ENCODE assay signal across 8 mouse cellular contexts in genomic region chr15:8108966-8109743, GRCm38 (mm10). TPM values are rescaled to one million over a fixed set of nuclear protein-coding genes. Genes with fewer than 3 reads are reported as not detected.
DNase-seq lines count a peak whose midpoint lies in the region; ATAC-seq and TF ChIP-seq lines count a peak whose summit lies in the region.

Nup155 (plus strand) TSS chr15:8109273.

- TF ChIP-seq RAD21 in MEL (IDR thresholded peaks at IDR 0.05; ENCODE audit: low read depth, low read length): no peak

- DNase-seq in MEL (ENCODE audit: low read depth, low spot score): peak; percentile 100
- peak; percentile 92 to 93 for DNase-seq in cerebellum, adult 2 months
- DNase-seq in forebrain, postnatal 0 days: peak; percentile 97
- peak; percentile 93 for DNase-seq in heart, postnatal 4 days
- peak; percentile 88 to 90 for DNase-seq in layer of hippocampus, adult 8-10 months (ENCODE audit: low spot score in 2 of 2)
- DNase-seq in ovary, adult 18-20 months (ENCODE audit: low spot score): peak; percentile 87
- DNase-seq in thymus, postnatal 0 days (ENCODE audit: low spot score): peak; percentile 89

- under 1% methylated on average over 54 of the region's 54 CpGs for WGBS in cerebellum, adult 2 months
- WGBS in forebrain, postnatal 0 days: under 1% methylated on average over 52 of the region's 54 CpGs
- under 1% methylated on average over 53 of the region's 54 CpGs for WGBS in lung, embryonic 15.5 days

- H3K4me3 ChIP-seq in MEL (ENCODE audit: control insufficient read depth in 1 of 2, insufficient read depth in 1 of 2, low read depth in 2 of 2, low read length in 2 of 2): peak within 1 kb of the TSS; percentile 82 to 90
- peak within 1 kb of the TSS; percentile 92 for H3K4me3 ChIP-seq in cerebellum, adult 2 months (replicated peaks; ENCODE audit: insufficient read depth, low read depth, low read length)
- H3K4me3 ChIP-seq in forebrain, postnatal 0 days (ENCODE audit: low read depth, low read length): peak within 1 kb of the TSS; percentile 62
- peak within 1 kb of the TSS; percentile 79 for H3K4me3 ChIP-seq in lung, embryonic 15.5 days

- peaks cover 19 to 21% of the 10 kb centered on the region in 2 experiments for H3K36me3 ChIP-seq in MEL (ENCODE audit: control insufficient read depth in 1 of 2, insufficient read depth in 2 of 2, low read length in 2 of 2)
- H3K36me3 ChIP-seq in forebrain, postnatal 0 days (ENCODE audit: insufficient read depth): peaks cover 15% of the 10 kb centered on the region
- H3K36me3 ChIP-seq in lung, embryonic 15.5 days: peaks cover 24% of the 10 kb centered on the region

- peak within 1 kb of the TSS; percentile 82 for H3K27ac ChIP-seq in MEL (ENCODE audit: control insufficient read depth, low read depth, low read length)
- no peak within 1 kb of the TSS for H3K27ac ChIP-seq in cerebellum, adult 2 months (ENCODE audit: insufficient read depth, low read length)
- peak within 1 kb of the TSS; percentile 82 for H3K27ac ChIP-seq in forebrain, postnatal 0 days (ENCODE audit: low read depth, low read length)
- peak within 1 kb of the TSS; percentile 78 for H3K27ac ChIP-seq in lung, embryonic 15.5 days

- H3K79me2 ChIP-seq in MEL (ENCODE audit: control insufficient read depth, insufficient read depth, low read length, poor library complexity): peaks cover 40% of the 10 kb centered on the region

- peak; percentile 99 for ATAC-seq in forebrain, postnatal 0 days
- ATAC-seq in lung, embryonic 15.5 days (ENCODE audit: borderline replicate concordance, extremely low read depth, low FRiP score, low TSS enrichment): peak; percentile 98

- 0 out of 4 replicates have a peak, but pooled peaks of 1 of the 2 experiments have one; percentile 13 for TF ChIP-seq EP300 in MEL (IDR thresholded peaks at IDR 0.05; ENCODE audit: low read depth in 1 of 2, low read length in 2 of 2)

- H3K4me1 ChIP-seq in MEL (ENCODE audit: control insufficient read depth in 1 of 2, insufficient read depth in 2 of 2, low read length in 2 of 2): peaks cover 4 to 12% of the 10 kb centered on the region in 2 experiments
- H3K4me1 ChIP-seq in cerebellum, adult 2 months (ENCODE audit: control insufficient read depth, insufficient read depth, low read length): peaks cover 3% of the 10 kb centered on the region; the same call in 1 of the 2 replicates
- H3K4me1 ChIP-seq in forebrain, postnatal 0 days (ENCODE audit: insufficient read depth): peaks cover 11% of the 10 kb centered on the region
- H3K4me1 ChIP-seq in lung, embryonic 15.5 days: peaks cover 14% of the 10 kb centered on the region

- no peaks in the 10 kb centered on the region for H3K27me3 ChIP-seq in MEL (ENCODE audit: control insufficient read depth in 1 of 2, insufficient read depth in 2 of 2, low read length in 2 of 2)
- no peaks in the 10 kb centered on the region for H3K27me3 ChIP-seq in cerebellum, adult 2 months (ENCODE audit: control insufficient read depth, insufficient read depth, low read length)
- H3K27me3 ChIP-seq in forebrain, postnatal 0 days (ENCODE audit: insufficient read depth, low read length): no peaks in the 10 kb centered on the region
- H3K27me3 ChIP-seq in lung, embryonic 15.5 days: no peaks in the 10 kb centered on the region

- no peaks in the 10 kb centered on the region for H3K9me3 ChIP-seq in MEL (replicated peaks; ENCODE audit: insufficient read depth, low read length)
- no peaks in the 10 kb centered on the region for H3K9me3 ChIP-seq in forebrain, postnatal 0 days (ENCODE audit: low read length)
- H3K9me3 ChIP-seq in lung, embryonic 15.5 days: no peaks in the 10 kb centered on the region

- peak within 1 kb of the TSS; percentile 77 for H3K4me2 ChIP-seq in forebrain, postnatal 0 days (ENCODE audit: low read depth)
- H3K4me2 ChIP-seq in lung, embryonic 15.5 days: peak within 1 kb of the TSS; percentile 75

- TF ChIP-seq CTCF in MEL (IDR thresholded peaks at IDR 0.05 in 2 of 3, conservative IDR thresholded peaks at IDR 0.05 in 1 of 3; ENCODE audit: control insufficient read depth in 1 of 3, insufficient read depth in 1 of 3, low read depth in 2 of 3, low read length in 3 of 3, poor library complexity in 1 of 3, severe bottlenecking in 1 of 3): 0 out of 6 replicates have a peak, but pooled peaks of 1 of the 3 experiments have one; percentile 4
- TF ChIP-seq CTCF in cerebellum, adult 2 months (IDR thresholded peaks at IDR 0.05; ENCODE audit: borderline replicate concordance, insufficient read depth, low read depth, low read length): no peak
- no peak; the same call in 1 of the 2 replicates for TF ChIP-seq CTCF in forebrain, postnatal 0 days (IDR thresholded peaks at IDR 0.05; ENCODE audit: low read depth)

- peak within 1 kb of the TSS; percentile 84 for H3K9ac ChIP-seq in MEL (ENCODE audit: control insufficient read depth, low read depth, low read length, poor library complexity, severe bottlenecking)
- peak within 1 kb of the TSS; percentile 69 for H3K9ac ChIP-seq in forebrain, postnatal 0 days
- H3K9ac ChIP-seq in lung, embryonic 15.5 days: peak within 1 kb of the TSS; percentile 73

- peak; percentile 79 to 94 for TF ChIP-seq POLR2A in MEL (IDR thresholded peaks at IDR 0.05; ENCODE audit: control insufficient read depth in 1 of 2, insufficient read depth in 1 of 2, low read depth in 1 of 2, low read length in 2 of 2, poor library complexity in 1 of 2)
- TF ChIP-seq POLR2A in cerebellum, adult 2 months (IDR thresholded peaks at IDR 0.05; ENCODE audit: borderline replicate concordance, insufficient read depth, low read length): peak; percentile 58; the same call in 1 of the 2 replicates

TF ChIP-seq in MEL, 35 proteins besides CTCF, POLR2A, EP300 and RAD21 (continues in another document):
- TF ChIP-seq ELF1 (IDR thresholded peaks at IDR 0.05; ENCODE audit: low read depth, low read length) (peak; percentile 97), CHD2 (IDR thresholded peaks at IDR 0.05; ENCODE audit: low read length) (no peak; the same call in 1 of the 2 replicates), CHD1 (IDR thresholded peaks at IDR 0.05; ENCODE audit: low read depth, low read length) (no peak), E2F4 (IDR thresholded peaks at IDR 0.05; ENCODE audit: borderline replicate concordance, low read depth, low read length) (peak; percentile 91), USF1 (IDR thresholded peaks at IDR 0.05; ENCODE audit: low read depth, low read length) (no peak), ZMIZ1 (IDR thresholded peaks at IDR 0.05; ENCODE audit: low read depth, low read length) (peak; percentile 87), TCF12 (IDR thresholded peaks at IDR 0.05; ENCODE audit: low read depth, low read length) (peak; percentile 72), ZC3H11A (IDR thresholded peaks at IDR 0.05; ENCODE audit: low read depth, low read length) (no peak), TBP (IDR thresholded peaks at IDR 0.05; ENCODE audit: low read depth, low read length) (peak; percentile 69; the same call in 1 of the 2 replicates), MAX (IDR thresholded peaks at IDR 0.05; ENCODE audit: low read length) (peak; percentile 80), NRF1 (IDR thresholded peaks at IDR 0.05; ENCODE audit: insufficient read depth, low read depth, low read length, poor library complexity, severe bottlenecking) (0 out of 2 replicates have a peak, but pooled peaks have one; percentile 24), JUND (IDR thresholded peaks at IDR 0.05; ENCODE audit: low read depth, low read length) (0 out of 2 replicates have a peak, but pooled peaks have one; percentile 11), MAFK (IDR thresholded peaks at IDR 0.05; ENCODE audit: borderline replicate concordance, low read depth, low read length) (no peak), USF2 (IDR thresholded peaks at IDR 0.05; ENCODE audit: borderline replicate concordance in 1 of 2, insufficient read depth in 1 of 2, low read depth in 1 of 2, low read length in 2 of 2) (no peak), ZNF384 (IDR thresholded peaks at IDR 0.05; ENCODE audit: low read depth, low read length) (no peak), MXI1 (IDR thresholded peaks at IDR 0.05; ENCODE audit: low read depth, low read length) (peak; percentile 96), BHLHE40 (IDR thresholded peaks at IDR 0.05; ENCODE audit: borderline replicate concordance, low read depth, low read length) (peak; percentile 81), POLR2AphosphoS5 (IDR thresholded peaks at IDR 0.05; ENCODE audit: borderline replicate concordance, low read depth, low read length) (no peak), GATA1 (IDR thresholded peaks at IDR 0.05; ENCODE audit: low read depth, low read length) (0 out of 2 replicates have a peak, but pooled peaks have one; percentile 0), TAL1 (IDR thresholded peaks at IDR 0.05; ENCODE audit: low read length) (no peak), MEF2A (IDR thresholded peaks at IDR 0.05; ENCODE audit: extremely low read depth, insufficient replicate concordance, low read depth, low read length, poor library complexity, severe bottlenecking) (no peak), HCFC1 (IDR thresholded peaks at IDR 0.05; ENCODE audit: low read depth, low read length) (peak; percentile 96), ETS1 (IDR thresholded peaks at IDR 0.05; ENCODE audit: low read depth, low read length) (peak; percentile 60), MAZ (IDR thresholded peaks at IDR 0.05; ENCODE audit: low read depth, low read length) (peak; percentile 85; the same call in 1 of the 2 replicates), KAT2A (conservative IDR thresholded peaks at IDR 0.05; ENCODE audit: low read depth, low read length) (peak; percentile 77), MYC (IDR thresholded peaks at IDR 0.05; ENCODE audit: low read depth, low read length) (peak; percentile 91), RCOR1 (IDR thresholded peaks at IDR 0.05; ENCODE audit: low read depth, low read length) (peak; percentile 52; the same call in 1 of the 2 replicates), ZKSCAN1 (IDR thresholded peaks at IDR 0.05; ENCODE audit: low read depth, low read length) (no peak), GABPA (IDR thresholded peaks at IDR 0.05; ENCODE audit: low read depth, low read length) (no peak; the same call in 1 of the 2 replicates)

RNA-seq across cellular contexts. Expression of gene Nup155, which starts in this region (rescaled TPM):
- 82.7 and 86.7 TPM in 2 replicates for total RNA-seq in MEL (2012; rRNA removed)
- polyA plus RNA-seq in MEL (2012; ENCODE audit: insufficient read depth in 1 of 2, insufficient read length in 2 of 2, low read depth in 1 of 2, low replicate concordance in 2 of 2, missing spikeins in 1 of 2): 100 to 1,000 TPM in 1 of 2 experiments, 10 to 100 TPM in 1; 85.0 to 135 TPM
- 14.9 and 15.7 TPM in 2 replicates for polyA plus RNA-seq in cerebellum, adult 2 months (2012; rRNA removed)
- total RNA-seq in forebrain, postnatal 0 days (2014; rRNA removed): 28.0 and 46.9 TPM in 2 replicates
- 4.3 and 6.2 TPM in 2 replicates for polyA plus RNA-seq in forebrain, postnatal 0 days (2015; fragmentation: Nextera tagmentation; extraction: Ambion mirVana)
- 10 to 100 TPM; 29.8 to 30.4 TPM for total RNA-seq in heart, postnatal 4 days (2021)
- 10 to 100 TPM; 17.4 to 23.4 (median 18.7) TPM for total RNA-seq in layer of hippocampus, adult 8-10 months (2022)
- polyA plus RNA-seq in lung, embryonic 15.5 days (2015; fragmentation: Nextera tagmentation; extraction: Ambion mirVana): 17.8 and 18.5 TPM in 2 replicates
- polyA plus RNA-seq in thymus, postnatal 0 days (2015; fragmentation: Nextera tagmentation; extraction: Ambion mirVana): 11.3 and 13.0 TPM in 2 replicates
